Mouse (Mus musculus): ENCODE data around the gene Dnah8. TPM values are rescaled to one million over a fixed set of nuclear protein-coding genes. Genes with fewer than 3 reads are reported as not detected.
"Not testable (repeated sequence)": the region's sequence is repeated elsewhere in the genome, so short reads cannot be mapped to it uniquely, and the experiment has no call there.

Dnah8 gene
- polyA plus RNA-seq, 1 experiment from 2014 or later: 5.0 TPM

DNA sequence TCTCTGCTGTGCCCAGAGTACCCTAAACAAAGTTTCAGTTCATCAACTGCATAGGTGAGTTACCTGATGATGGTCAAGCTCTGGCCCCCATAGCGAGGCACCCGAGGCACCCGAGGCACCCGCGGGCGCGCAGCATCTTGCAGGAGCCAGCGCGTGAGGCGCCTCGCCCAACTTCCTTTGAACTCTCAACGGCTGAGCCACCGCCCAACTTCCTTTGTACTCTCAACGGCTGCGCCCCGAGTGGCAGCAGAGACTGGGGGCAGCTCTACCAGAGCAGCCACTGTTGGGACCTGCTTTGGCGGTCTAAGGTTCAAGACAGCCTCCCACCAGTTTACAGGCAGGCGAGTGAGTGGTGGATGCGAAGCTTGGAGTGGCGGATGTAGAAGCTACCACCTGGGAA, 2.6 kb downstream of the Dnah8 start, which contains the start of gene Glo1:
Glo1 (minus strand) TSS at position 153 of the 400 bp plus-strand sequence.
- H3K36me3 ChIP-seq; H3K9me3 ChIP-seq (replicated peaks); H3K27ac ChIP-seq (replicated peaks); H3K4me1 ChIP-seq; H3K4me3 ChIP-seq (replicated peaks); H3K27me3 ChIP-seq; H3K4me2 ChIP-seq (replicated peaks); ATAC-seq (ENCODE audit: insufficient number of reproducible peaks, low FRiP score, low TSS enrichment, low read depth); H3K9ac ChIP-seq: not testable (repeated sequence)
- WGBS: no CpG with 5 or more reads among the region's 20 CpGs

DNA sequence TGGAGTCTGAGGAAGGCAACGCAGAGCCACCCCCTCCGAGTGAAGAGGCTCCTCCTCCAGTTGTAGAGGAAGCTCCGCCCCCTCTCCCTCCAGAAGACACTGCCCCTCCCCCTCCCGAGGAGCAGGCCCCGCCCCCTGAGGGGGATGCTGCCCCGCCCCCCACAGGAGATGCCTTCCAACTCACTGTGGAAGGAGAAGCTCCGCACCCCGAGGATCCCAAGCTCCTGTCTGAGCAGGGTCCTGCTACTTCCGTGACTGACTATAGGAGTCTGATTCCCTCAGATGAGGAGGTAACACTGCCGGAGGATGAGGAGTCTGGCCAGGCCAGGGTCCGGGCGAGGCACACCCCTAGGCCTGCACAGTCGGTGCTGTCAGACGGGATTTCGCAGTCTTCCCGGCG, 11.2 kb downstream of the Dnah8 start:
- no peak for ATAC-seq (ENCODE audit: insufficient number of reproducible peaks, low FRiP score, low TSS enrichment, low read depth)
- H3K4me3 ChIP-seq (replicated peaks): peak overlapping the region; percentile 38
- H3K9me3 ChIP-seq (replicated peaks): no peaks in the 10 kb centered on the region
- no peaks in the 10 kb centered on the region for H3K36me3 ChIP-seq
- peak overlapping the region; percentile 43 for H3K4me2 ChIP-seq (replicated peaks)
- no peaks in the 10 kb centered on the region; the same call in 1 of the 2 replicates for H3K4me1 ChIP-seq
- WGBS: 14% methylated on average over 17 of the region's 17 CpGs
- no peak overlapping the region; the same call in 1 of the 2 replicates for H3K27ac ChIP-seq (replicated peaks)
- no peaks in the 10 kb centered on the region for H3K27me3 ChIP-seq
- no peak overlapping the region; the same call in 1 of the 2 replicates for H3K9ac ChIP-seq

GRCm38 (mm10) chr17:30637714-30638113, 13.6 kb downstream of the Dnah8 start:
- Histone ChIP-seq H3K4me3 (replicated peaks) (no peak overlapping the region), H3K9ac (no peak overlapping the region), H3K4me1 (no peaks in the 10 kb centered on the region; the same call in 1 of the 2 replicates), H3K27ac (replicated peaks) (no peak overlapping the region), H3K27me3 (no peaks in the 10 kb centered on the region), H3K36me3 (no peaks in the 10 kb centered on the region), H3K9me3 (replicated peaks) (no peaks in the 10 kb centered on the region), H3K4me2 (replicated peaks) (no peak overlapping the region)
- ATAC-seq (ENCODE audit: insufficient number of reproducible peaks, low FRiP score, low TSS enrichment, low read depth): no peak
- WGBS: 48% methylated on average over 1 of the region's 1 CpGs

DNA sequence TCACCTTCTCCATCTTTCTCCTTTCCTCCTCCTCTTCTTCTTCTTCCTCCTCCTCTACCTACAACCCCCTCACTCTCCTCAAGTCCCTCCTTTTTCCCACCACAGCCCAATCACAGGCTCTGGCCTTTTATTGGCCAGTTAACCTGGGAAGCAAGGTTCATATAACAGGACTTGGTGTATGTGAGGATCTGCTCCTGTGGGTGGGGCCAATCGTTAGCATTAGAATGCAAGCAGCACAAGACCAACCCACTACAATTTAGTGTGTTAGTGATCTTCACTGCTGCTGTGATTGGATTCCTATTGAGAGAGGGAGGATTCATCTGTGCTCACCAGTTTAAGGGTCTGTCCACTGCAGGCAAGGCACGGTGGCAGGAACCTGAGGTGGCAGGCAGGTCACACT, 14.8 kb downstream of the Dnah8 start:
- H3K4me1 ChIP-seq: no peaks in the 10 kb centered on the region; the same call in 1 of the 2 replicates
- H3K36me3 ChIP-seq: no peaks in the 10 kb centered on the region
- 72% methylated on average over 2 of the region's 2 CpGs for WGBS
- no peak overlapping the region for H3K4me3 ChIP-seq (replicated peaks)
- no peaks in the 10 kb centered on the region for H3K9me3 ChIP-seq (replicated peaks)
- ATAC-seq (ENCODE audit: insufficient number of reproducible peaks, low FRiP score, low TSS enrichment, low read depth): no peak
- H3K27ac ChIP-seq (replicated peaks): no peak overlapping the region
- no peaks in the 10 kb centered on the region for H3K27me3 ChIP-seq
- H3K4me2 ChIP-seq (replicated peaks): no peak overlapping the region
- H3K9ac ChIP-seq: no peak overlapping the region

DNA sequence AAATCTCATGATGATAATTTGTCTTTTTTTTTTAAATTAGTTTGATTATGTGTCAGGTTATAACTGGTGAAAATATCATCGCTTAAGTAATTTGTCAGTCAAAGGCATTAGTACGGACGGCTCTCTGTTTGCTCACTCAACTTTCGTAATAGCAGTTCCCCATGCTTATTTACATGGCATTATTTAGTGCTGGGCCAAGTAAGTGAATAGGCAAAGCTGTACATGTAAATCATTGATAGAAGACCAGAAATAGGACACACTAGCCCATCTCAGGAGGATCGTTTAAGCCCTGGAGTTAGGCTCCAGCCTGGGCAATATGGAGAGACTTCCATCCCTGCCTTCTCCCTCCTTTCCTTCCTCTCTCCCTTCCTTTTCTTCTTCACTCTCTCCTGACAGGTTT, 16.7 kb downstream of the Dnah8 start:
- H3K27ac ChIP-seq (replicated peaks): no peak overlapping the region
- no peaks in the 10 kb centered on the region for H3K36me3 ChIP-seq
- H3K4me3 ChIP-seq (replicated peaks): no peak overlapping the region
- 91% methylated on average over 5 of the region's 5 CpGs for WGBS
- H3K4me1 ChIP-seq: no peaks in the 10 kb centered on the region
- no peaks in the 10 kb centered on the region for H3K27me3 ChIP-seq
- H3K9me3 ChIP-seq (replicated peaks): no peaks in the 10 kb centered on the region
- ATAC-seq (ENCODE audit: insufficient number of reproducible peaks, low FRiP score, low TSS enrichment, low read depth): no peak
- no peak overlapping the region for H3K9ac ChIP-seq
- no peak overlapping the region for H3K4me2 ChIP-seq (replicated peaks)

DNA sequence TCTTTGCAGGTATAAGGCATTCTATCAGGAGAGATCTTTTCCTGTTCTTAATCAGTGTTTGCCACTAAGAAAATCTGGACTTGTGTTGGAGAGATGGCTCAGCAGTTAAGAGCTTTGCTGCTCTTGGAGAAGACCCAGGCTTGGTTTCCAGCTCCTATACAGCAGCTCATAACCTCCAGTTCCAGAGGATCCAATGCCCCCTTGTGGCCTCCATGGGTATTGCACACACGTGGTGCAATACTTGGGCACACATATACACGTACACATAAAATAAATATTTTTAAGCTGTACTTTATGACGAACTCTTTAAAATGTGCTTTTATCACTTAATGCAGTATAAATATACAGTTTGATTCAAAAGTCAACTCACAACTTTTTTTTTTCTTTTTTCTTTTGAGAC, 24.6 kb downstream of the Dnah8 start:
- H3K4me1 ChIP-seq: no peaks in the 10 kb centered on the region
- H3K9me3 ChIP-seq (replicated peaks): no peaks in the 10 kb centered on the region; the same call in 1 of the 2 replicates
- no peaks in the 10 kb centered on the region for H3K27me3 ChIP-seq
- H3K9ac ChIP-seq: no peak overlapping the region
- no peak overlapping the region for H3K4me2 ChIP-seq (replicated peaks)
- WGBS: 94% methylated on average over 3 of the region's 3 CpGs
- H3K4me3 ChIP-seq (replicated peaks): no peak overlapping the region
- no peaks in the 10 kb centered on the region for H3K36me3 ChIP-seq
- no peak for ATAC-seq (ENCODE audit: insufficient number of reproducible peaks, low FRiP score, low TSS enrichment, low read depth)
- H3K27ac ChIP-seq (replicated peaks): no peak overlapping the region

DNA sequence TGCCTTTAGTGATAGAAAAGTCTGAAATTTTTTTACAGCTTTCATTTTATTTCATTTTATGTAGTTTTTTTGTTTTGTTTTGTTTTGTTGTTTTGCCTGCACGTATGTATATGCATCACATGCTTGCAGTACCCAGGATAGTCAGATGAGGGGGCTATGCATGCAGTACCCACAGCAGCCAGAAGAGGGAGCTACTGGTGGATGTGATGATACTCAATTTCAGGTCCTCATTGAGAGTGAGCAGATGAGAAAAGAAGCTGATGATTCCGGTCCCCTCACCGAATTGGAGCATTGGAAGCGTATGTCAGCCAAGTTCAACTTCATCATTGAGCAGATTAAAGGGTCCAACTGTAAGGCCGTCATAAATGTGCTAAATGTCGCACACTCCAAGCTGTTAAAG, 28.9 kb downstream of the Dnah8 start:
- Histone ChIP-seq H3K9ac (no peak overlapping the region), H3K9me3 (replicated peaks) (no peaks in the 10 kb centered on the region; the same call in 1 of the 2 replicates), H3K4me2 (replicated peaks) (no peak overlapping the region), H3K27ac (replicated peaks) (no peak overlapping the region), H3K4me1 (no peaks in the 10 kb centered on the region), H3K4me3 (replicated peaks) (no peak overlapping the region), H3K36me3 (no peaks in the 10 kb centered on the region), H3K27me3 (no peaks in the 10 kb centered on the region)
- no peak for ATAC-seq (ENCODE audit: insufficient number of reproducible peaks, low FRiP score, low TSS enrichment, low read depth)
- WGBS: 97% methylated on average over 6 of the region's 6 CpGs

DNA sequence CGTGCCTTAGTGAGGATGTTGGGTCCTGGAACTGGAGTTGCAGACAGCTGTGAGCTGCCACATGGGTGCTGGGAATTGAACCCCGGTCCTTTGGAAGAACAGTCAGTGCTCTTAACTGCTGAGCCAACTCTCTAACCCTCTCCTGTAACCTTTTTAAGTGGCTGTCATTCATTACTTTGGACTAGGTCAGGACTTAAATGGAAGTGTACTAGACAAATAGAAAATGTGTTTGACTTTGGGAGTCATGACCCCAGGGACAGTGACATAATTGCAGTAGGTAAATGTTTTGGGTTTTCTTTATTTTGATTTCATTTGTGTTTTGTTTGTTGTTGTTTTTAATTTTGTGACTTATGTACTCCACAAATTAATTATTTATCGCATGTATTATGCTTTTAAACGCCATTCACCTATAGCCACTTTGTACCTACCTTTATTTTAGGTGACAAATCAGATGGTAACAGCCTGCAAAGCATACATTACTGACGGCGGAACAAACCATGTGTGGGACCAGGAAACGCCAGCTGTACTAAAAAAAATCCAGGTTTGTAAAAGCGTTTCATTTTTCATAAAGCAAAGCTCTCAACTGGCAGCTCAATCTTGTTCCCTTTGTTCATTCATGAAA, 33.5 kb downstream of the Dnah8 start:
- no peak for ATAC-seq (ENCODE audit: insufficient number of reproducible peaks, low FRiP score, low TSS enrichment, low read depth)
- no peaks in the 10 kb centered on the region for H3K36me3 ChIP-seq
- H3K27ac ChIP-seq (replicated peaks): peak overlapping the region; percentile 49
- H3K27me3 ChIP-seq: no peaks in the 10 kb centered on the region
- H3K4me1 ChIP-seq: no peaks in the 10 kb centered on the region
- peak overlapping the region; percentile 44 for H3K4me3 ChIP-seq (replicated peaks)
- 47% methylated on average over 8 of the region's 8 CpGs for WGBS
- H3K4me2 ChIP-seq (replicated peaks): peak overlapping the region; percentile 51
- no peaks in the 10 kb centered on the region; the same call in 1 of the 2 replicates for H3K9me3 ChIP-seq (replicated peaks)
- 0 out of 2 replicates have a peak overlapping the region, but pooled peaks have one; percentile 10 for H3K9ac ChIP-seq

GRCm38 (mm10) chr17:30658152-30658544, 34.0 kb downstream of the Dnah8 start:
- peak; percentile 67 for ATAC-seq (ENCODE audit: insufficient number of reproducible peaks, low FRiP score, low TSS enrichment, low read depth)
- Histone ChIP-seq H3K27me3 (no peaks in the 10 kb centered on the region), H3K9ac (0 out of 2 replicates have a peak overlapping the region, but pooled peaks have one; percentile 10), H3K27ac (replicated peaks) (peak overlapping the region; percentile 49), H3K4me2 (replicated peaks) (peak overlapping the region; percentile 51), H3K9me3 (replicated peaks) (no peaks in the 10 kb centered on the region), H3K4me3 (replicated peaks) (peak overlapping the region; percentile 44), H3K4me1 (no peaks in the 10 kb centered on the region), H3K36me3 (no peaks in the 10 kb centered on the region)
- 13% methylated on average over 13 of the region's 13 CpGs for WGBS

DNA sequence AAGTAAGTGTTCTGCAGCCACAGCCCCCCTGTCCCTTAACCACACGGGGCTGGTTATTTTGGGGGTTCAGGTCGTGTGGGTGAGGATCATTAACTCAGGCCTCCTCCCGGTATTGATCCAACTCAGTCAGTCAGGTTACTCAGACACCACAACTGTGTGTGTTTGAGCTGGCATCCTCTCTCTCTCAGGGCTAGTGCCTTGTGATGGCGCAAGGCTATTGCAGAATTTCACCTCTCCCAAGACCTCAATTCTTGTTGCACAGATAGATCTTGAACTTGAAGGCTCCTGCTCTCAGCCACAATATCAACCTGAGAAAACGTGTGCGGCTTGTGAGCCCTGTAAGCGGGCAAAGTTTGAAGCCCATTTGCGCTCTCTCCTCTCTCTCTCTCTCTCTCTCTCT, 38.0 kb downstream of the Dnah8 start:
- H3K4me3 ChIP-seq (replicated peaks): no peak overlapping the region
- no peak for ATAC-seq (ENCODE audit: insufficient number of reproducible peaks, low FRiP score, low TSS enrichment, low read depth)
- no peaks in the 10 kb centered on the region for H3K9me3 ChIP-seq (replicated peaks)
- H3K27me3 ChIP-seq: no peaks in the 10 kb centered on the region
- no peak overlapping the region for H3K4me2 ChIP-seq (replicated peaks)
- no peaks in the 10 kb centered on the region for H3K4me1 ChIP-seq
- no peak overlapping the region for H3K9ac ChIP-seq
- H3K27ac ChIP-seq (replicated peaks): no peak overlapping the region
- 70% methylated on average over 8 of the region's 8 CpGs for WGBS
- H3K36me3 ChIP-seq: no peaks in the 10 kb centered on the region

GRCm38 (mm10) chr17:30663170-30663569, 39.0 kb downstream of the Dnah8 start:
- WGBS: 91% methylated on average over 8 of the region's 8 CpGs
- no peak overlapping the region for H3K27ac ChIP-seq (replicated peaks)
- no peaks in the 10 kb centered on the region for H3K9me3 ChIP-seq (replicated peaks)
- no peak overlapping the region for H3K4me3 ChIP-seq (replicated peaks)
- no peaks in the 10 kb centered on the region for H3K27me3 ChIP-seq
- H3K9ac ChIP-seq: no peak overlapping the region
- H3K36me3 ChIP-seq: no peaks in the 10 kb centered on the region
- no peak overlapping the region for H3K4me2 ChIP-seq (replicated peaks)
- no peak for ATAC-seq (ENCODE audit: insufficient number of reproducible peaks, low FRiP score, low TSS enrichment, low read depth)
- H3K4me1 ChIP-seq: no peaks in the 10 kb centered on the region

GRCm38 (mm10) chr17:30664856-30665255, 40.7 kb downstream of the Dnah8 start:
- Histone ChIP-seq H3K4me2 (replicated peaks) (no peak overlapping the region), H3K9me3 (replicated peaks) (no peaks in the 10 kb centered on the region), H3K9ac (no peak overlapping the region), H3K4me1 (no peaks in the 10 kb centered on the region), H3K4me3 (replicated peaks) (no peak overlapping the region), H3K36me3 (no peaks in the 10 kb centered on the region), H3K27me3 (no peaks in the 10 kb centered on the region), H3K27ac (replicated peaks) (no peak overlapping the region)
- 75% methylated on average over 5 of the region's 5 CpGs for WGBS
- no peak for ATAC-seq (ENCODE audit: insufficient number of reproducible peaks, low FRiP score, low TSS enrichment, low read depth)
